Mouse (Mus musculus): ENCODE results near the gene Mogat2. TPM values are rescaled to one million over a fixed set of nuclear protein-coding genes. Genes with fewer than 3 reads are reported as not detected.

The Mogat2 gene
- total RNA-seq (2023): not detected

DNA sequence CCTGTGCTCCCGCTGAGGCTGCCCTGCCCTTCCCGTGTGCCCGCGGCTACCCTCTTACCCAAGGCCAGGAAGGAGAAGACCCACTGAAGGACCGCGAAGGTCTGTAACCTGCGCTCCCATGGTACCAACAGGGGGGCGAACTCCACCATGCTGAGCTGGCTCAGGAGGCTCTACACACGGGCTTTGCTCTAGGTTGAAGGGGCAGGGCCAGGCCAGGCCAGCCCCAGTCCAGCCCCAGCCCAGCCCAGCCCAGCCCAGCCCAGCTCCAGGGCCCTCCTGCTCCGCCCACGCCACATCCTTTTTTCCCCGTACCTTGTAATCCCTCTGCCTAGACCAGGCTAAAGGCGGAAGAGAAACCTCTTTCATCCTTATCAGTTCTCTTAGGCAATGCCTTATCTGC is at the start of gene Mogat2:
Mogat2 (minus strand) TSS at position 203 of the 400 bp plus-strand sequence.

DNA sequence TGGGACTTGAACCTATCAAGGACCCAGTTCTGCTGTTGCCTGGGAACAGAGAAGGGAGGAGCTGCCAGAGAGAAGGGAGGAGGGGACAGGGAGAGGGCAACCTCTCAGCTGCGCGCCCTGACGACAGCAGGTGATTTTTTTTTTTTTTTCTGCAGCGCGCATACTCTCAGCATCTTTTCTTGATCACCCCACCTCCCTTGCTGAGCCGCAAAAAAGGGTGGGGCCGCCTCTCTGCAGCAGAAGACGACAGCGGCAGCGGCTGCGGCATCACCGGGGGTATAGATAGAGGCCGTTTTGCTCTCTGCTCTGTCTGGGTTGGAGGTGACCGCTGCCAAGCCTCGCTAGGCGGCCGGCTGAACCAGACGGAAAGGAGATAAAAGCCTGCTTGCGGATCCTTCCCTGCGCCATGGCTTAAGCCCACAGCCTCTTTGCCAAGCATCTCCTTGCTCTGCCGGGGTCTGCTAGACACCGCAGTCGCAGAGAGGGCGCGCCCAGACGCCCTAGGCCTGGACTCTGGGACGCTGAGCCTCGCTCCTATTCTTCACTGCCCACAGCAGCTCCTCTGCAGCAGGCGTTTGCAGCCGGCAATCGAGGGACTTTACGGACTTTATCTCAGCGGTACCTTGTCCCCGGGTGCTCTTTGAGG is 29.0 kb upstream of the Mogat2 start, which contains the start of gene Map6:
Map6 (plus strand) TSS at position 197 of the 646 bp plus-strand sequence.

GRCm38 (mm10) chr7:99182432-99183172 is 55.8 kb downstream of the Mogat2 start, which contains the start of gene Dgat2:
Gene Dgat2 (minus strand): TSS chr7:99182719.

Other genes starting within 250 kb of the Mogat2 start
- 116 TPM for gene Uvrag, start 97.5 kb downstream of the Mogat2 start, total RNA-seq (2023)
- 1.4 TPM for gene Dgat2, start 55.9 kb downstream of the Mogat2 start, total RNA-seq (2023)
- 1.8 TPM for gene Map6, start 28.8 kb upstream of the Mogat2 start, total RNA-seq (2023)
- gene Serpinh1, start 114.6 kb upstream of the Mogat2 start, total RNA-seq (2023): 0.70 TPM
- gene Gdpd5, start 142.8 kb upstream of the Mogat2 start, total RNA-seq (2023): 4.1 TPM
- gene Klhl35, start 227.4 kb upstream of the Mogat2 start, total RNA-seq (2023): 2.3 TPM
- gene Rps3, start 245.1 kb upstream of the Mogat2 start, total RNA-seq (2023): 1,636 TPM